Mouse (Mus musculus) ES-E14 (cell line): Measurements from ENCODE around the gene Ssr1. TPM values are rescaled to one million over a fixed set of nuclear protein-coding genes. Genes with fewer than 3 reads are reported as not detected.

ENCODE experiments used
- DNase-seq: peaks from one replicate; pipeline ENCODE4 v3.0.0-alpha.2; 2013; ENCODE audit warnings: low read depth, low spot score
- H3K27ac ChIP-seq: 2 replicates; pipeline ENCODE4 v1.5.1; 2012; ENCODE audit warnings: low read depth, mild to moderate bottlenecking, low read length, moderate library complexity, mixed read lengths; ENCODE audit not compliant: poor library complexity, insufficient read depth, severe bottlenecking
- H3K36me3 ChIP-seq: 2 replicates; pipeline ENCODE4 v1.6.1; 2012; ENCODE audit warnings: mild to moderate bottlenecking, low read length, moderate library complexity, mixed read lengths; ENCODE audit not compliant: control insufficient read depth, poor library complexity, insufficient read depth, severe bottlenecking
- H3K4me1 ChIP-seq, 2 experiments: fragments of 150-350 bp in 1 of 2; sonication (generic) in 1 of 2; 2 replicates each; pipeline ENCODE4 v1.6.1; 2012; ENCODE audit warnings: low read length in 2 of 2, mild to moderate bottlenecking in 1 of 2, mixed read lengths in 1 of 2; ENCODE audit not compliant: control insufficient read depth in 2 of 2, insufficient read depth in 2 of 2, poor library complexity in 1 of 2
- H3K4me3 ChIP-seq, 2 experiments: fragments of 150-350 bp in 1 of 2; sonication (generic) in 1 of 2; 2 replicates each; pipeline ENCODE4 v1.5.1; 2012; ENCODE audit warnings: low read length in 2 of 2, low read depth in 1 of 2, mild to moderate bottlenecking in 1 of 2, mixed read lengths in 1 of 2; ENCODE audit not compliant: insufficient read depth in 1 of 2, poor library complexity in 1 of 2, severe bottlenecking in 1 of 2
- H3K9ac ChIP-seq: 2 replicates; pipeline ENCODE4 v1.6.1; 2012; ENCODE audit warnings: low read depth, mild to moderate bottlenecking, low read length, mixed read lengths; ENCODE audit not compliant: poor library complexity, insufficient read depth, severe bottlenecking
- H3K9me3 ChIP-seq: fragments of 150-350 bp; sonication (generic); 2 replicates; pipeline ENCODE4 v1.6.1; 2012; ENCODE audit warnings: low read depth, mild to moderate bottlenecking, low read length; ENCODE audit not compliant: control insufficient read depth, insufficient read depth
- CHD2 ChIP-seq: IDR thresholded peaks from 2 replicates; pipeline ENCODE4 v1.6.1; 2014; ENCODE audit warnings: mild to moderate bottlenecking, low read depth, low read length, inconsistent platforms
- HCFC1 ChIP-seq: IDR thresholded peaks from 2 replicates; pipeline ENCODE4 v1.6.1; 2012; ENCODE audit warnings: low read length, inconsistent platforms, borderline replicate concordance; ENCODE audit not compliant: insufficient read depth
- MAFK ChIP-seq: IDR thresholded peaks from 2 replicates; pipeline ENCODE4 v1.6.1; 2014; ENCODE audit warnings: mild to moderate bottlenecking, low read depth, low read length, inconsistent platforms; ENCODE audit not compliant: insufficient read depth
- ZC3H11A ChIP-seq: IDR thresholded peaks from 2 replicates; pipeline ENCODE4 v1.6.1; 2012; ENCODE audit warnings: low read depth, mild to moderate bottlenecking, inconsistent platforms, low read length, borderline replicate concordance
- ZNF384 ChIP-seq: IDR thresholded peaks from 2 replicates; pipeline ENCODE4 v1.6.1; 2012; ENCODE audit warnings: low read depth, low read length, inconsistent platforms
- in situ Hi-C, 2 experiments: fragments of 600-800 bp; cut with MboI; formaldehyde crosslinking; loops; one replicate each; pipeline ENCODE4 v1.15.1; 2025; ENCODE audit warnings: low sequenced_read_pairs in 2 of 2, inconsistent platforms in 1 of 2; ENCODE audit not compliant: unreplicated experiment in 2 of 2
- total RNA-seq: library from RNA; depleted of rRNA; stranded (reverse); fragments of 300-350 nt; gene quantifications from 2 replicates; pipeline ENCODE4 v1.2.3, GENCODE M21; 2012

The Ssr1 gene
- total RNA-seq, 1 experiment, result 82.0 TPM

- TF ChIP-seq ZNF384 (no peak), ZC3H11A (0 out of 2 replicates have a peak, but pooled peaks have one; percentile 23)
- H3K9ac ChIP-seq, result no peak overlapping the region
- H3K36me3 ChIP-seq, result peaks cover 33% of the 10 kb centered on the region
- H3K9me3 ChIP-seq, result no peaks in the 10 kb centered on the region
- H3K27ac ChIP-seq, result no peak overlapping the region
- in situ Hi-C loops, result no loop called here
- DNase-seq, result peak; percentile 68
- peaks cover 0 to 4% of the 10 kb centered on the region in 2 experiments; a peak in 2 of 4 replicates for H3K4me1 ChIP-seq
- H3K4me3 ChIP-seq, result no peak overlapping the region
These were observed 47.3 kb downstream of the Ssr1 start for GRCm38 (mm10) chr13:37946734-37947133.

DNA sequence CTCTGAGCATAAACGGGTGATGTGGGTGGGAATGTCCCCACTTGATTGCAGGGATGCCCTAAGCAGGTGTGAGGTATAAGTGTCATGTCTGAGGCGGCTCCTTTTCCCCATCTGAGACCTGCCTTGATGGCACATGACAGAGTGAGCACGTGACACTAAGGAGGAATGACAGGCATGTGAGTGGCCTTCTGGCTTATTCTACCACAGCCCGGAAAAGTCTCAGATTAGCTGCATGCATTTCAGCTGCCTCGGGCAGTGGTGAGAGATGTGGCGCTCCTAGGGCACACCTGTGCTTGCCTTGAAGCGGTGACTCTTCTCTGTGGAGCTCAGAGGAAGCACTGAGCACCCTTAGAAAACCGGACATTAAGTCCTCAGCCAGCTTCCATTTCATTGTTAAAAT is 48.6 kb downstream of the Ssr1 start:
- H3K4me1 ChIP-seq, result peaks cover 0 to 10% of the 10 kb centered on the region in 2 experiments; a peak in 3 of 4 replicates
- no peaks in the 10 kb centered on the region for H3K9me3 ChIP-seq
- in situ Hi-C loops, result no loop called here
- H3K27ac ChIP-seq, result no peak overlapping the region
- peaks cover 31% of the 10 kb centered on the region for H3K36me3 ChIP-seq
- H3K4me3 ChIP-seq, result no peak overlapping the region
- H3K9ac ChIP-seq, result no peak overlapping the region
- DNase-seq, result no peak
- no peak for TF ChIP-seq MAFK
- TF ChIP-seq CHD2, result no peak
- no peak for TF ChIP-seq ZC3H11A
- TF ChIP-seq HCFC1, result no peak
- TF ChIP-seq ZNF384, result no peak

DNA sequence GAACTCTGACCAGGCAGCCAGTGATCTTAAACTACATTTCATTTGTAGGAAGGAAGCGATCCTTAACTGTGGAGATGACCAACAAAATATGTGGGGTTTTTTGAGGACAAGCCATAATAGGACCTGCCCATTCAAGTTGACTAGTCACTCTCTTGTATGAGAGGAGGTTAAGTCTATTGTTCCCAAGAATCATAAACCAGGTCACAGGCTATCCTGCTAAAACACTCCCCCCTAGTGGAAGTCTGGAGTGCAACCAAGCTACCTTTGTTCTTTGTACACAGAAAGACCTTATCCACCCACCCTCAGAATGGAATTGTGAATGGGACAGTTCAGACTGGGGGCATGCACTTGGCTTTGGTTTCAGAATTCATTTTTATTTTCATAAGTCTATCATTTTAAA is 49.7 kb downstream of the Ssr1 start:
- H3K27ac ChIP-seq, result no peak overlapping the region
- peaks cover 24% of the 10 kb centered on the region for H3K36me3 ChIP-seq
- TF ChIP-seq ZC3H11A (peak; percentile 56; the same call in 1 of the 2 replicates), ZNF384 (no peak)
- no peak overlapping the region for H3K4me3 ChIP-seq
- peaks cover 0 to 10% of the 10 kb centered on the region in 2 experiments; a peak in 3 of 4 replicates for H3K4me1 ChIP-seq
- DNase-seq, result no peak
- in situ Hi-C loops, result no loop called here
- H3K9ac ChIP-seq, result no peak overlapping the region
- no peaks in the 10 kb centered on the region for H3K9me3 ChIP-seq

GRCm38 (mm10) chr13:37943466-37943865 is 50.6 kb downstream of the Ssr1 start:
- in situ Hi-C loops, result no loop called here
- no peak for DNase-seq
- Histone ChIP-seq H3K36me3 (peaks cover 17% of the 10 kb centered on the region), H3K4me3 (no peak overlapping the region), H3K4me1 (peaks cover 0 to 10% of the 10 kb centered on the region in 2 experiments; a peak in 3 of 4 replicates), H3K9me3 (no peaks in the 10 kb centered on the region), H3K27ac (no peak overlapping the region), H3K9ac (no peak overlapping the region)
- TF ChIP-seq ZNF384 (no peak), ZC3H11A (no peak), CHD2 (no peak), HCFC1 (no peak), MAFK (no peak)

- no peak overlapping the region for H3K9ac ChIP-seq
- in situ Hi-C loops, result no loop called here
- TF ChIP-seq ZC3H11A, result no peak
- no peak for TF ChIP-seq CHD2
- no peak for TF ChIP-seq HCFC1
- TF ChIP-seq ZNF384, result no peak
- no peak for TF ChIP-seq MAFK
- peaks cover 11% of the 10 kb centered on the region for H3K36me3 ChIP-seq
- no peak overlapping the region for H3K27ac ChIP-seq
- no peaks in the 10 kb centered on the region for H3K9me3 ChIP-seq
- H3K4me1 ChIP-seq, result peaks cover 0 to 10% of the 10 kb centered on the region in 2 experiments; a peak in 3 of 4 replicates
- no peak overlapping the region for H3K4me3 ChIP-seq
- no peak for DNase-seq
These were observed 51.1 kb downstream of the Ssr1 start for GRCm38 (mm10) chr13:37942887-37943331.
